Mouse (Mus musculus) heart, adult 2 months (tissue): ENCODE measurements around the gene Cd300c2. TPM values are rescaled to one million over a fixed set of nuclear protein-coding genes. Genes with fewer than 3 reads are reported as not detected.

Source experiments
- DNase-seq, 2 experiments: peaks; one replicate each; pipeline ENCODE4 v3.0.0; 2021
- H3K27ac ChIP-seq: fragments of 200-600 bp; 2 replicates; pipeline ENCODE4 v1.8.1; 2022
- H3K27me3 ChIP-seq: fragments of 200-500 bp; 2 replicates; pipeline ENCODE4 v1.6.1; 2012; ENCODE audit warnings: mild to moderate bottlenecking, low read length, inconsistent platforms, mixed read lengths; ENCODE audit not compliant: control insufficient read depth, insufficient read depth
- H3K36me3 ChIP-seq: fragments of 200-500 bp; 2 replicates; pipeline ENCODE4 v1.6.1; 2012; ENCODE audit warnings: low read length, inconsistent platforms; ENCODE audit not compliant: control insufficient read depth, insufficient read depth
- H3K4me1 ChIP-seq: fragments of 200-500 bp; 2 replicates; pipeline ENCODE4 v1.6.1; 2011; ENCODE audit warnings: low read length; ENCODE audit not compliant: control insufficient read depth, insufficient read depth
- H3K4me3 ChIP-seq: fragments of 200-600 bp; 2 replicates; pipeline ENCODE4 v1.8.1; 2022
- H3K79me2 ChIP-seq: fragments of 200-500 bp; replicated peaks from 2 replicates; pipeline ENCODE4 v1.6.1; 2012; ENCODE audit warnings: mild to moderate bottlenecking, inconsistent platforms, low read length, moderate library complexity, mixed read lengths; ENCODE audit not compliant: control insufficient read depth, insufficient read depth
- H3K9ac ChIP-seq: fragments of 200-500 bp; 2 replicates; pipeline ENCODE4 v1.6.1; 2012; ENCODE audit warnings: low read depth, mild to moderate bottlenecking, control low read depth, inconsistent platforms, low read length, mixed read lengths
- CTCF ChIP-seq: fragments of 200-600 bp; IDR thresholded peaks from 2 replicates; pipeline ENCODE4 v1.8.1; 2022; ENCODE audit warnings: antibody characterized with exemption, mild to moderate bottlenecking, moderate library complexity
- EP300 ChIP-seq: fragments of 200-500 bp; IDR thresholded peaks from 2 replicates; pipeline ENCODE4 v1.6.1; 2011; ENCODE audit warnings: low read depth, low read length, control low read depth; ENCODE audit not compliant: insufficient read depth
- POLR2A ChIP-seq: fragments of 200-500 bp; IDR thresholded peaks from 2 replicates; pipeline ENCODE4 v1.6.1; 2011; ENCODE audit warnings: mild to moderate bottlenecking, low read depth, low read length, control low read depth; ENCODE audit not compliant: insufficient read depth
- WGBS: fragments of 180-500 bp; shearing (Covaris S2); methylation state at CpG from one replicate; pipeline ENCODE4 v1.1.7; 2018; 5-methylcytosine and 5-hydroxymethylcytosine counted together
- intact Hi-C: fragments of 180-260 bp; cut with DNase I; formaldehyde crosslinking; loops from one replicate; pipeline ENCODE4 v1.15.1; 2025
- polyA plus RNA-seq: library from polyadenylated mRNA; depleted of rRNA; stranded (reverse); fragments of >200 nt; gene quantifications from 2 replicates; pipeline ENCODE4 v1.2.3, GENCODE M21; 2012; rRNA removed
- total RNA-seq, 2 experiments: library from RNA; stranded (reverse); gene quantifications; 2 replicates each; pipeline ENCODE4 v1.2.3; 2021

Cd300c2 gene
- total and polyA plus RNA-seq, 3 experiments = 1.5 to 2.2 (median 2.1) TPM

- Histone ChIP-seq H3K79me2 (no peaks in the 10 kb centered on the region), H3K27me3 (no peaks in the 10 kb centered on the region), H3K4me1 (no peaks in the 10 kb centered on the region), H3K36me3 (no peaks in the 10 kb centered on the region), H3K9ac (no peak overlapping the region), H3K4me3 (no peak overlapping the region), H3K27ac (no peak overlapping the region)
- TF ChIP-seq CTCF (no peak), EP300 (no peak), POLR2A (no peak)
- intact Hi-C loops = no loop called here
- WGBS = 62% methylated on average over 1 of the region's 1 CpGs
- DNase-seq = no peak
Observed at GRCm38 (mm10) chr11:114960369-114960768, 41.3 kb downstream of the Cd300c2 start.

Other genes with a start within 250 kb of the Cd300c2 start
- gene Kif19a, start 236.5 kb downstream of the Cd300c2 start, total RNA-seq = under 1 TPM; 0.18 to 0.21 TPM
- 0.32 and 1.2 TPM in 2 replicates for gene Kif19a, start 236.5 kb downstream of the Cd300c2 start, polyA plus RNA-seq
- gene Btbd17, start 205.9 kb downstream of the Cd300c2 start, total RNA-seq = not detected
- gene Btbd17, start 205.9 kb downstream of the Cd300c2 start, polyA plus RNA-seq = 0.06 TPM in 1 of 2 replicates, not detected in the other
- gene Gpr142, start 203.0 kb downstream of the Cd300c2 start, total RNA-seq = not detected
- gene Gpr142, start 203.0 kb downstream of the Cd300c2 start, polyA plus RNA-seq = not detected in 2 replicates
- 1 to 10 TPM; 6.3 to 7.9 TPM for gene Gprc5c, start 150.7 kb downstream of the Cd300c2 start, total RNA-seq
- gene Gprc5c, start 150.7 kb downstream of the Cd300c2 start, polyA plus RNA-seq = 11.6 and 11.9 TPM in 2 replicates
- gene Cd300a, start 111.8 kb downstream of the Cd300c2 start, total RNA-seq = under 1 TPM; 0.77 to 0.89 TPM
- gene Cd300a, start 111.8 kb downstream of the Cd300c2 start, polyA plus RNA-seq = 1.1 TPM in 2 replicates
- gene Cd300lb, start 67.5 kb downstream of the Cd300c2 start, total RNA-seq = under 1 TPM; 0.70 to 0.75 TPM
- gene Cd300lb, start 67.5 kb downstream of the Cd300c2 start, polyA plus RNA-seq = 0.61 and 0.70 TPM in 2 replicates
- not detected for gene Cd300c, start 32.7 kb downstream of the Cd300c2 start, total RNA-seq
- gene Cd300c, start 32.7 kb downstream of the Cd300c2 start, polyA plus RNA-seq = not detected in 2 replicates
- gene Cd300ld, start 12.0 kb downstream of the Cd300c2 start, total RNA-seq = 1 to 10 TPM; 1.7 to 1.8 TPM
- gene Cd300ld, start 12.0 kb downstream of the Cd300c2 start, polyA plus RNA-seq = 3.0 and 5.1 TPM in 2 replicates
- not detected for gene Cd300ld2, start 14.3 kb upstream of the Cd300c2 start, total RNA-seq
- gene Cd300ld2, start 14.3 kb upstream of the Cd300c2 start, polyA plus RNA-seq = 0.37 TPM in 1 of 2 replicates, not detected in the other
- 1 to 10 TPM in 1 of 2 experiments, under 1 TPM in 1; 0.52 to 1.1 TPM for gene Cd300ld4, start 25.1 kb upstream of the Cd300c2 start, total RNA-seq
- 0.47 and 3.9 TPM in 2 replicates for gene Cd300ld4, start 25.1 kb upstream of the Cd300c2 start, polyA plus RNA-seq
- gene Cd300ld5, start 35.9 kb upstream of the Cd300c2 start, total RNA-seq = 1 to 10 TPM; 2.7 to 9.1 TPM
- 3.0 TPM in 1 of 2 replicates, not detected in the other for gene Cd300ld5, start 35.9 kb upstream of the Cd300c2 start, polyA plus RNA-seq
- 1 to 10 TPM; 5.8 to 8.6 TPM for gene Cd300ld3, start 46.5 kb upstream of the Cd300c2 start, total RNA-seq
- 11.4 and 22.1 TPM in 2 replicates for gene Cd300ld3, start 46.5 kb upstream of the Cd300c2 start, polyA plus RNA-seq
- under 1 TPM; 0.45 to 0.50 TPM for gene Cd300e, start 60.3 kb upstream of the Cd300c2 start, total RNA-seq
- 0.18 and 0.47 TPM in 2 replicates for gene Cd300e, start 60.3 kb upstream of the Cd300c2 start, polyA plus RNA-seq
- under 1 TPM; 0.31 to 0.32 TPM for gene Rab37, start 89.6 kb upstream of the Cd300c2 start, total RNA-seq
- 1.1 and 1.3 TPM in 2 replicates for gene Rab37, start 89.6 kb upstream of the Cd300c2 start, polyA plus RNA-seq
- under 1 TPM; 0.11 to 0.60 TPM for gene Cd300lf, start 132.1 kb upstream of the Cd300c2 start, total RNA-seq
- gene Cd300lf, start 132.1 kb upstream of the Cd300c2 start, polyA plus RNA-seq = 0.38 and 1.00 TPM in 2 replicates
- gene Slc9a3r1, start 161.5 kb upstream of the Cd300c2 start, total RNA-seq = 10 to 100 TPM in 1 of 2 experiments, 1 to 10 TPM in 1; 8.1 to 10.1 TPM
- gene Slc9a3r1, start 161.5 kb upstream of the Cd300c2 start, polyA plus RNA-seq = 8.9 and 9.7 TPM in 2 replicates
- 10 to 100 TPM in 1 of 2 experiments, 1 to 10 TPM in 1; 8.8 to 11.6 TPM for gene Tmem104, start 185.6 kb upstream of the Cd300c2 start, total RNA-seq
- gene Tmem104, start 185.6 kb upstream of the Cd300c2 start, polyA plus RNA-seq = 8.6 and 9.9 TPM in 2 replicates
- gene Nat9, start 186.0 kb upstream of the Cd300c2 start, total RNA-seq = 10 to 100 TPM; 18.5 to 23.6 TPM
- 20.2 and 31.5 TPM in 2 replicates for gene Nat9, start 186.0 kb upstream of the Cd300c2 start, polyA plus RNA-seq